Mouse (Mus musculus) gastrocnemius, postnatal 4 days (tissue): Measurements from ENCODE around the gene Bmp8b. TPM values are rescaled to one million over a fixed set of nuclear protein-coding genes. Genes with fewer than 3 reads are reported as not detected.
A peak's percentile ranks its signal among the peaks of the same experiment; 100 is the strongest.
"Not testable (repeated sequence)": the region's sequence is repeated elsewhere in the genome, so short reads cannot be mapped to it uniquely, and the experiment has no call there.

Experiments used
- DNase-seq, 2 experiments: peaks; one replicate each; pipeline ENCODE4 v3.0.0; 2021 to 2022; ENCODE audit warnings: low spot score in 2 of 2, mixed read lengths in 2 of 2
- long read RNA-seq, 2 experiments: library from polyadenylated mRNA; stranded (forward); transcript quantifications; one replicate each; pipeline ENCODE4 v2.0.0; 2021
- total RNA-seq, 2 experiments: library from RNA; stranded (reverse); gene quantifications; 2 replicates each; pipeline ENCODE4 v1.2.3; 2021

Bmp8b gene
- total RNA-seq, result not detected
- long read RNA-seq, experiment 1, result 0 reads
- long read RNA-seq, experiment 2, result 0 reads

DNA sequence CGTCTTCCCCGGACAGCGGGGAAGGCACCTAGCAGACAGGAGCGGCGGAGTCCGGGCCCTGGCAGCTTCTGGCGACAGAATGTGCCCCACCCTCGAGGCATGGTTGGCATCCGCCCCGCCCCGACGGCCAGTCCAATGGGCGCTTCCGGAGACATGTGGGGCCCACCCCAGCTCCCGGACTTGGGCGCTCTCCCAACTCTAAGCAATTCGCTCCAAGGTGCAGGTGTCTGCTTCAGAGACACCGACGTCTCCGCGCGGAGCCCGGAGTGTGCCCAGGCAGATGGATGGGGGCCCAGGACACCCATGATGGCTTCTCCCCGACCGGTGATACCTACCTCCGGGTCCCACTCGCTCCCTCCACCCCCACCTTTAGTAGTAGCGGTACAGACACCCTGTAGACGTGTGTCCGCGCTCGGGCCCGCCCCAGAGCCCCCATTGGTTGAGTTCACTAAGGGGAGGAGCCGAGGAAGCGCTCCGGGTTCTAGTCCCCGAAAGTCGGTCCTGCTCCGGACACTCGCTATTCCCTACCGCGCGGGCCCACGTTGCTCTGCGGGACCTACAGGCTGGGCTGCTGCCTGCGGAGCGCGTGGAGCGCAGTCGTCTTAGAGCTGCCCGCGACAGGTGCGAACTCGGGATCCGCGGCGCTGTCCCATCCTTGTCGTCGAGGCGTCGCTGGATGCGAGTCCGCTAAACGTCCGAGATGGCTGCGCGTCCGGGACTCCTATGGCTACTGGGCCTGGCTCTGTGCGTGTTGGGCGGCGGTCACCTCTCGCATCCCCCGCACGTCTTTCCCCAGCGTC lies at the start of gene Bmp8b:
TSS of gene Bmp8b (plus strand) at position 515 of the 800 bp plus-strand sequence.
- DNase-seq, result no peak

DNA sequence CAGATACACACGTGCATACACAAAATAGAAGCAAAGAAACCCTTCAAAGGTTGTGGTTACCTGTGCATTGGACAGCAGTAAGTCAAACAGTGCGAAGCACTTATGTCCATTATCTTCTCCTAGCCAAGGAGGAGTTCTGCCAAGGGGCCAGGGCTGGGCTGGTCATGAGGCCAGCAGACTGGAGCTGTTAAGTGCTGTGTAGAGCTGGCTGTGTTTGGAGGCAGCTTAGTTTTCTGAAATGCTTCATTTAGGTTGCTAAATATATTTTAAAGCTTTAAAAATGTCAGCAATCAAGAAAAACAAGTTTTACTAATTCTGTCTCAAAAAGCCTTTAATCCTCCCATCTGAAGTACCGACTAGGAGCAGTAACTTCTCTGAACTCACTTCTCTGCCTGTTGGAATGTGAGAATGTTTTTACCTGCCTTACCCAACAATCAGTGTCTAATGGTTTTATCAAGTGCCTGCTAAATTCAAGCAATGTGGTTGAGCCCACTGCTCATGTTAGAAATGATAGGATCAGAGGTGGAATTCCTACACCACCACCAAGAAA lies 48.3 kb upstream of the Bmp8b start:
- no peak for DNase-seq

DNA sequence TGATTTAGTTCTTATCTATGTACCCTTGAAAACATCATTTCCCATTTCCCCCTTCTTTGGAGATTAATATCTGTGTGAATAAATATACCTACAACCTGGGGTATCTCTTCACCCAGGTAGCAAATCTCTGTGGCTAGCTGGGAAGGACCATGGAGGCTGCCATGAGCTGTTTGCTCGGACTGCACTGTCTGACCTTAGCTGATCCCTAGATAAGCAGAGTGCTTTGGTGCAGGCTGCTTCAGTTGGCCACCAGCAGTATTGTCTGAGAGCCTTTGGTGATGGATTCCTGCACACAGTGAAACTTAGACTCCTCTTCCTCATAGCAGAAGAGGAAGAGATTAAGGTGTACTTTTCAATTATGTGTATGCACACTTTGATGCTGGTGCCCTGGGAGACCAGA lies 47.0 kb upstream of the Bmp8b start:
- no peak for DNase-seq

DNA sequence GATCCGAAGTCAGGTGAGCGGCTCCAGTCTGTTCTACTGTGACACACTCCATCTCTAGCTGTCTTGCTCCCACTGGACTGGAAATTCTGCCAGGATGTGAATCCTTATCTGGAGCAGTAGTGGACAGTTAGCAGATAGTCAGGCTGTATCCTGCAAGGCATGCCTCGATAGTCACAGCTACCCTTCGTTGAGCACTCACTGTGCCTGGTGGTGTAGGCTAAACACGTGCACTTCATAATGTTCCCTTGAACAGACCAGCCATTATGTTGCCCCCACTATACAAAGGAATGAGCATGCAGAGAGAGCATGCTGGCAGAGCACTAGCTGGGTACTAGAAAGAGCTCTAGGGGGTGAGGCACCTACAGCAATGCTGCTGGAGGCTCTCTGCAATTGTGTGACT lies 43.2 kb upstream of the Bmp8b start:
- no peak for DNase-seq

DNA sequence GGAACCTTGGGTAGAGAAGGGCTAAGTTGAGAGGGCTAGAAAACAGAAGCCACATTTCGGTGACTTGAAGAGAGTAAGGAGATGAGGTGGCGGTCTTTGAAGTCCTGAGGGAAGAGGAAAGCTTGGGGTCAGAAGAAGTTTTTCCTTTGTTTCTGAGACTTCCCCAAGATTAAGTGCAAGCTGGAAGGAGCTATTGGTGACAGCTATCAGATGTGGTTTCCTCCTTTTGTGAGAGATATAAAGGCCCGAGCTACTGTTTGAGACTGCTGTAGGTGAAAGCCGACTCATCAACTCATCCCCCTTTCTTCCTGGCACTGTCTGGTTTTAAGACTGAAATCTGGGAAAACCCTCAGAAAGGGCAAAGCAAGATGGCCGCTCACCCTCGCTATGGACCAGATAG lies 36.3 kb upstream of the Bmp8b start:
- DNase-seq, result no peak

DNA sequence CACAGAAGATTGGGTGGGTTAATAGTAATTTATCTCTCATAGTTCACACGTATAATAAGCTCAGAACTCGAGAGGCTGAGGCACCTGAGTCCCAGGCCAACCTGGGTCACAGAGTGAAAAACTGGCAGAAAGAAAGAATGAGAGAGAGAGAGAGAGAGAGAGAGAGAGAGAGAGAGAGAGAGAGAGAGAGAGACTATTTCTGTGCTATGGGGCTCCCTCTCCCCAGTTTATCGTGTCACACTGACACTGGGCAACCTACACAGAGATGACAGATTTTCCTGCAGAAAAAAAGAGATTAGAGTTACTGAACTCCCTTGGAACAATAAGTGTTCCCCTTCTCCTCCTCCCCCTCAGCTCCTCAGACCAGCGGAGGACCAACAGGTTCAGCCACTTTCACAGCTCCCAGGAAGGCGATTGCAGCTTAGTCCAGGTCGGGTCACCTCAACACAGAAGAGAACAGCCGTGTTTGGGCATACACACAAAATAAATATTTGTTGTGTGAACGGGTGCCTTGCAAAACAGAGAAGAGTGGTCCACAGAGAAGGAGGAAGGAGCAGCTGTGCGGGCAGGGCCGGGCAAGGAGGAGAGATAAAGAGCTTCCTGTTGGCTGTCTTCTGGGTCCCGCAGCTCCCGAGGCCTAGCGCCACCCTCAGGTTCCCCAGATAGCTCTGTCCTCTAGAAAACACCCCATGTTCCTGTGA lies 33.5 kb upstream of the Bmp8b start:
- DNase-seq, result peak in 1 of 2 experiments; percentile 25

DNA sequence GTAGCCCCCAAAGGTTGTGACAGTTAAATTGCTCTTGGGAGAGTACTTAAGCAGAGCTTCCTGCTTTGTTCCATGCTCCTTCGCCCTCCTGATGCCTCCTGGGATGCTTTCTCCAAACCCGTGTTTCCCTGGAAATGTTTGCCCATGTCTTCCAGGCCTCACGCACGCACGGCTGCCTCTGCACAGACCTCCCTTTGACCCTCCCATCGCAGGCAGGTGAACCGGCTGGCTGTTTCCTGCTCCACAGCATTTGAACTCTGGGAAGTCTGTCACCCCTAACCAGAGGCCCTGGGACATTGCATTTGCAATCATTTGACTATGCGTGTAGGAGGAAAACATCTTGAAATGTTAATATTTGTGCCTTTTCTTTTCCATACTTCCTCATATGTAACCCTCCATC lies 28.0 kb upstream of the Bmp8b start:
- DNase-seq, result no peak

DNA sequence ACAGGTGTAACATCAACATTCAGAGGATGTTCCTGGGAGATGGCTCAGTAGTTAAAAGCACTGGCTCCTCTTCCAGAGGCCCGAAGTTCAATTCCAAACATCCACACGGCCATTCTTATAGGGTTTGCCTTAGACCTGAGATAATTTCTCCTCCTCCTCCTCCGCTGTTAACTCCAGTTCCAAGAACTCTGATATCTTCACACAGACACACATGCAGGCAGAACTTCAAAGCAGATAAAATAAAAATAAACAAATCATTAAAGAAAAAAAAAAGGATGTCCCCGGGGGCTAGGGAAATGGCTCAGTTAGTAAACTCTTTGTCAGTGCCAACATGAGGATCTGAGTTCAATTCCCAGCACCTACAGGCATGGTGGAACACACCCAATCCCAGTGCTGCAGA lies 26.7 kb upstream of the Bmp8b start:
- DNase-seq, result no peak

DNA sequence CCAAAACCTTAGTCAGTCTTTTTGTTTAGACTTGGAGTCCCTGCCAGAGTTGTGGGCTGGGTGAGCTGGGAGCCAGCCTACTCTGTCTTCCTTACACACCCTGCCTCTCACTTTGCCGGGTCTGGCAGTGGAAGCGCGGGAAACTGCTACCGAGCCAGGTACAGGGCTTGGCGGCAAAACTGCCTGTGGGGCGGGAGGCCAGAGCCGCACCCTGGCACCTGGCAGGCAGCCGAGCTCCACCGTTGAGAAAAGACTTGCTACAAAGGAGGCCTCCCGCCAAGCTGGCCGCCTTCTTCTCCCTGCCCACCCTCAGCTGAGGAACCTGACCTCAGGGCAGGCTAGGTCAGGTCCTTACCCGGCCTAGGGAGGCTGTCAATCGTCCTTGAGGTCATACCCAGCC lies 24.2 kb upstream of the Bmp8b start:
- no peak for DNase-seq

DNA sequence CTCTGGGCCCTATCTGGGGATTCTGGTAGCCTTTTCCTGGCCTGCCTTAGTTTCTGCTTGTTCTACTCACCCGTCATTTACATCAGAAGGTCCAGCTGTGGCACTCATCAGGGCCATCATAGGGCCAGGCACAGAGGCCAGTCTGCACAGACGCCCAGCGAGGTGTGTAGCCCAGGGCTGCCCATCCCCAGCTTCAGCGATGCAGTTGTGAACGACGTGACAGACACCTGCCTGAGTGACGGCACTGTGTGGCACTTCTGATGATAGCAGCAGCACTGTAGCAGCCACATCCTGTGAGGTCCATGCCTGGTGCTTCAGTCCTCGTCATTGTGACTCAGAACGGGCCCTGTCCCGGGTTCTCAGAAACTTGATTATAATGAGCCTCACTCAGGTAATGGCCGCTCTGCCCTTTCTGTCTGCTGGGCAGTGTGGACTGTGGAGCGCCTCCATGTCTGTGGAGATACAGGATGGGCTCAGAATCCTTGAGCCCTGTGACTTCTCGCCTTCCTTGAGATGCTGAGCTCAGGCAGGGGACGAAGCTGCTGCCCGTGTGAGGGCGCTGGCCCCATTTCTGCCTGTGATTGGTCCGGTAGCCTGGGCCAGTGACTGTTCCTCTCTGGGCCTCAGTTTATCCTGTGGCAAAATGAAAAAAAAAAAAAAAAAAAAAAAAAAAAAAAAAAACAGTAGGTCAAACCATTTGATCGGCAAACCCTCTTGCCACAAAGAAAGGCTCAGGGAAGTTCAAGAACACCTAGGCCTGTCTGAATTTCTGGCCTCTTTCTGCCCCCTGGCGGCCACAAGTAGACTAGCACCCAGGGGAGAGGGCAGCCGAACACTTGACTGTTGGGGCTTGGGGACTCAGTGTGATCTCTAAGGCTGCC lies 22.4 kb upstream of the Bmp8b start:
- DNase-seq, result peak in 1 of 2 experiments; percentile 35

DNA sequence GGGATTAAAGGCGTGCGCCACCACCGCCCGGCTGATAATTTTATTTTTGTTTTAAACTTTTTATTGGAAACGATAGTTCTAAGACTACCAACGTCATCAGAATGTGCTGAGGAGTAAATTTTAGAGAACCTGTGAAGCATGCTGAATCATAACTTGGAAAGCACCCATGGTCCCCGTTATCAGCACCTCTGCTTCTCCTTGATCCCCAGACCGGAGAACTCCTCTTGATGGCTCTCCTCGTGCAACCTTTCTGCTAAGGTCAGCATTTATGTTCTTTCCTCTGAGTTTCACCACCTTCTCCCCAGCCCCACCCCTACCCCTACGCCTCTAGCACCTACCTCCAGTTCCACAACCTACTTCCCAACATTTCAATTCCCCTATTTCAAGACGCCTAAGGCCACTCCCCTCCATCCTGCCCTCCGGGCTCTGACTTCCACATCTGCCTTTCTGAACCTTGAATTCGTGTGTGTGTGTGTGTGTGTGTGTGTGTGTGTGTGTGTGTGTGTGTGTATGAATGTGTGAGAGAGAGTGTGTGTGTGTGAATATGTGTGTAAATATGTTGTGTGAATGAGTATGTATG lies 21.6 kb upstream of the Bmp8b start:
- DNase-seq, result no peak

DNA sequence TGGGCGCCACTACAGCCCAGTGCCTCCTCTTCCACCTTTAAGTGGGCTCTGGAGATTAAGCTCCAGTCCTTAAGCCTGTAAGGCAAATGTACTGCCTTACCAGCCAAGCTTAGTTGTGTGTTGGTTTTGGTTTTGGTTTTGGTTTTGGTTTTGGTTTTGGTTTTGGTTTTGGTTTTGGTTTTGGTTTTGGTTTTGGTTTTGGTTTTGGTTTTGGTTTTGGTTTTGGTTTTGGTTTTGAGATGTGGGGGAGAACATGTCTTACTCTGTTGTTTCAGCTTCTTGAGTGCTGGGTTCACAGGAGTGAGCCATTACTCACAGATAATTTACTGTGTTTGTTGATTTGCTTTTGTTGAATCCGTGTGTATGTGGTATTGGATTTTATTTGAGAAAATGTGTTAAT lies 19.7 kb upstream of the Bmp8b start:
- DNase-seq, result no peak

DNA sequence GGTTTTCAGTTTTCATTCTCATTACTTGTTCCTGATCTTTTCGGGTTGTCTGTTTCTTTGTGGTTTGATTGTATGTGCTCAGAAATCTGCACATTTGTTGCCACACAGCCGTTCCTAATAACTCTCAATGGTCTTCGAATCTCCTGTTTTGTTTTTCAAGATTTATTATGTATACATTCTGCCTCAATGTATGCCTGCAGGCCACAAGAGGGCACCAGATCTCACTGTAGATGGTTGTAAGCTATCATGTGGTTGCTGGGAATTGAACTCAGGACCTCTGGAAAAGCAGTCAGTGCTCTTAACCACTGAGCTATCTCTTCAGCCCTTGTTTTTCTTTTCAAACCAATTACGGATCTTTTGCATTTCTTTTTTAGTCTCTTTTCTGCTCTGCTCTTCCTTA lies 18.6 kb upstream of the Bmp8b start:
- no peak for DNase-seq

DNA sequence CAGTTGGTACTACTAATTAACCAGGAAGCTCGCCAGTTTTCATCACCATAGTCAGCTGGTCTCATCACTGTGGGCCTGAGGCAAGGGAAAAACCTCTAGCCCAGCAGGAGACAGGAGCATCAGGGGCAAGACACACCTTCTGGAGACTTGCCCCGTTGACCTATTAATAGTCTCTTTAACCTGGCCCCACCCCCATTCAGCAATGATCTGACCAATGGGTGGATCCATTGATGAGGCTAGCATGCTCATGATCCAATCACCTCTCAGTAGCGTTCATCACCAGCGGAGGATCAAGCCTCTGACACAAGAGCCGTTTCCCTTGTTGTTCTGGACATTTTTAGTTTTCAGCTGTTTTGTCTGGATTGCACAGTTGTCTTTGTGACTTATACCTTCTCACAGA lies 12.3 kb upstream of the Bmp8b start:
- no peak for DNase-seq

DNA sequence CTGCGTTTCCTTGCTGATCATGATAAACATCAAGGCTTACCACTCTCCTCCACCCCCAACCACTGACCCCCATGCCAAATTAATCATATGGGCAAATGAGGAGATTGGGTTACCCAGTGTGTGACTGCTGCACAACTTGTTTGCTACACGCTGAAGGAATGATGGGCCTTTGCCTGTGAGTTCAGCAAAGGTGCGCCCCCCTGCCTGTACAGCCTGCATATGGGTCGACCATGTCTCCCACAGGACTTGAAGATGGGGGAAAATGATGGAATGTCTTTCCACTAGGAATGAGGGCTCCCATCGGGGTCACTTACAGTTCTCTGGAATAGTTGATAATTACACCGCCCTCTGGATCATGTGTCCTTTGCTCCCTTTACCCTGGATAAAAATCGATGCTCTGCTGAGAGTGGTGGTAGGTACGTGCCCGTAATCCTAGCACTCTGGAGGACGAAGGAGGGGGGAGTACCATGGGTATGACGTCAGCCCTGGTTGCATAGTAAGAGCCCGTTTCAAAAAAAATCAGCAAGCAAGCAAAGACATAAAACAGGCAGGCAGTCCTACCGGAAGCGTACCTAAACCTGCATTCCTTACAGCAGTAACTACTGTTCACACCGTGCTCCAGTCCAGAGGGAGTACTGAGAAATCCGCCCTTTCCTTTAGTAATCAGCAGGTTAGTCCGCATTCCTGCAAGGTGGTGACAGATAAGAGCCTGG lies 11.7 kb upstream of the Bmp8b start:
- no peak for DNase-seq

DNA sequence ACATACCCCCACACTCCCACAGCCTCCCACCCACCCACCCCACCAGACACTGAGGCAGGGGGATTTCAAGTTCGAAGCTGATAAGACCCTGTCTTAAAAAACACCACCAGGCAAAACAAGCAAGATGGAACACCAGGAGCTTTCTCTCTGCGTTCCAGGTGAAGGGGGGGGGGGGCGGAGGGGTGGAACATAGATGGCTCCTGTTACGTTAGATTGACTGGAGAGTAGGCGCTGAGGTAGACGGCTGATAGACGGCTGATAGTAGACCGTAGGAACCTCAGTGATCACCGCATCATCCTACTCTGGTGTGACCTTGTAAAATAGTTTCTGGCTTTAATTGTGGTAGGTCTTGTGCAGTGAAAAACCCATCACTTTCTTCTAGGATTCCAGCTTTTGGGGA lies 11.1 kb upstream of the Bmp8b start:
- DNase-seq, result no peak

DNA sequence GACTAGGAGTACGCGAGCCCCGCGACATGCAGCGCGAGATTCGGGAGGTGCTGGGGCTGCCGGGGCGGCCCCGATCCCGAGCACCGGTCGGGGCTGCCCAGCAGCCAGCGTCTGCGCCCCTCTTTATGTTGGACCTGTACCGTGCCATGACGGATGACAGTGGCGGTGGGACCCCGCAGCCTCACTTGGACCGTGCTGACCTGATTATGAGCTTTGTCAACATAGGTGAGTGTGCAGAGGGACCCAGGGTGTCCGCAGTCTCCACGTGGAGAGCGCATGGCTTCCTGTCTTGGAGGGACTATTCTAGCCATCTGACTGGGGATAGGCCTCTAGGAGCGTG lies 456 bp downstream of the Bmp8b start:
- no peak for DNase-seq

DNA sequence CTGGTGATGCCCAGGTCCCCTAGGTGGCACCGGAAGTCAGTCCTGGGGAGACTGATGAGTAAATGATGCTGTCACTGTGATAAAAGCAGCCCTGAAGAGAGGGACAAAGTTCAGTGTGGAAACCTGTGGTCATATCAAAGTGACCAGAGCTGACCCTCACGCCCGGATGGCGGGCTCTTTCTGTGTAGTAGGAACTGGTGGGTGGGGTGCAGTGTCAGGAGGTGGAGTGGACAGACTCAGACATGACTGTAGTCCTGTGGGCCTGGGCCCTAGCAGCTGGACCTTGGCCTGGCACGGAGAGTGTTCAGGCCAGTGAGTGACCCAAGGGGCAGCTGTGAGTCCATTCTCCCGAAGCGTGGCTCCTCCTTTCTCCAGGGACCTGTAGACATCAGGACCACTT lies 964 bp downstream of the Bmp8b start:
- not testable (repeated sequence) for DNase-seq

DNA sequence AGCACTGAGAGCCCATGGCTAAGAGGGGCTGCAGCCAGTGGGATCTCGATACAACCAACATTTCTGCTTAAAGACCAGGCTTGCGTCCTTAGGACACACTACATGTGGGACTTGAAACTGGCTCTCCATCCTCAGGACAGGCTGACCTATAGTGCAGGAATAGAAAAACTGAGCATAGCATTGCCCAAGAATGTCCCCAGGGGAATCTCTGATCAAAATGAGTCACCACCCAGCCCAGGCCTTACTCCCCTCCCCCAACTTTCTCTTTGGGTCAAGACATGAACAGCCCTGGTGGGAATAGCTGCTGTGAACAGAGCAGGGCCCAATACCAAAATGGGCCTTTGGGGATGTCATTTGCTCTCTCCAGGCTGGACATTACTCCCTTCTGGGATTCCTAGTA lies 1.9 kb downstream of the Bmp8b start:
- DNase-seq, result no peak

DNA sequence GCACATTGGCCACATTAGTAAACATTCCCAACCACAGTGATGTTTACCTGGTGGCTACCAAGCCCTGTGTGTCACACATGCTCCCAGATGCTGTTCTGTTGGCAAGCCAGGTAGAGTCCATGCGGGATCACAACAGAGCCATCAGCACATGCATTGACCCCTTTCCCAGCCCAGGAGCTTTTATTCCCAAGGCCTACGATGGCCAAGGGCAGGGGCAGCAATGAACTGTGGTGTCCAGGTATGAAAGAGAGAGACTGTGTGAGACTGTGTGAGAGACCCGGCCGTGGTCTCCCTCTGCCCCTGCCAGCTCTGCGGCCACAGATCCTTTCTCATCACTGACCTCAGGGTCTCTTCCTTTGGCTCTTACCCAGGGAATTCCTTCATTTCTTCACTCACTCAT lies 3.1 kb downstream of the Bmp8b start:
- no peak for DNase-seq

DNA sequence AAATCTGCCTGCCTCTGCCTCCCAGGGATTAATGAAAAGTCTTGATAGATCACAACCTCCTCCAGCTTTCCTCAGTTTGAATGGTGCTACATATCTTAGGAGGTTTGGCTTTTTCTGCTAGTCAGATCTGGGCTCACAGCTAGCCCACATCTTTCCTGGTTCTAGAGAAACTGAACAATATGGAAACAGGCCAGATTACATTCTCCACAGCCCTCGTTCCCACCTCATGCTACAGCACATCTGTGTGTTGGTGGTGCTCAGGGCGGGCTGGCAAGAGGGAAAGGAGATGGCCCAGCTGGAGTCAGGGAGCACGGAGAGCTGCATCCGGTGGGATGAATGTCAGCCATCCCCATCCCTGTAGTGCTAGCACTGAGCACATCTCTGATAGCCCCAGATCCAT lies 5.8 kb downstream of the Bmp8b start:
- DNase-seq, result no peak
